Mouse (Mus musculus) testis, postnatal 14 days (tissue): ENCODE data around the gene Gm21887.
"Not testable (repeated sequence)": the region's sequence is repeated elsewhere in the genome, so short reads cannot be mapped to it uniquely, and the experiment has no call there.

Experiments used
- DNase-seq: peaks from one replicate; pipeline ENCODE4 v3.0.0; 2021; ENCODE audit warnings: low spot score

The Gm21887 gene

GRCm38 (mm10) chrX:170013421-170013820, 4.0 kb downstream of the Gm21887 start:
- DNase-seq, result not testable (repeated sequence)

- not testable (repeated sequence) for DNase-seq
Observed at GRCm38 (mm10) chrX:170014038-170014437, 4.6 kb downstream of the Gm21887 start.

GRCm38 (mm10) chrX:170015883-170016282, 6.4 kb downstream of the Gm21887 start:
- DNase-seq, result not testable (repeated sequence)

- peak; percentile 86 for DNase-seq
Observed at GRCm38 (mm10) chrX:170017333-170018245, 8.1 kb downstream of the Gm21887 start.

- peak; percentile 83 for DNase-seq
Observed at GRCm38 (mm10) chrX:170018571-170019218, 9.2 kb downstream of the Gm21887 start.

GRCm38 (mm10) chrX:170019219-170019953, 9.9 kb downstream of the Gm21887 start:
- peak; percentile 80 for DNase-seq

GRCm38 (mm10) chrX:170019954-170020689, 10.7 kb downstream of the Gm21887 start:
- peak; percentile 88 for DNase-seq

GRCm38 (mm10) chrX:170020690-170021050, 11.2 kb downstream of the Gm21887 start:
- peak; percentile 73 for DNase-seq

GRCm38 (mm10) chrX:170021205-170021604, 11.7 kb downstream of the Gm21887 start:
- DNase-seq, result peak; percentile 66

GRCm38 (mm10) chrX:170021750-170022461, 12.4 kb downstream of the Gm21887 start:
- DNase-seq, result peak; percentile 57
